Mouse (Mus musculus): ENCODE measurements around the gene Gm10447.

DNA sequence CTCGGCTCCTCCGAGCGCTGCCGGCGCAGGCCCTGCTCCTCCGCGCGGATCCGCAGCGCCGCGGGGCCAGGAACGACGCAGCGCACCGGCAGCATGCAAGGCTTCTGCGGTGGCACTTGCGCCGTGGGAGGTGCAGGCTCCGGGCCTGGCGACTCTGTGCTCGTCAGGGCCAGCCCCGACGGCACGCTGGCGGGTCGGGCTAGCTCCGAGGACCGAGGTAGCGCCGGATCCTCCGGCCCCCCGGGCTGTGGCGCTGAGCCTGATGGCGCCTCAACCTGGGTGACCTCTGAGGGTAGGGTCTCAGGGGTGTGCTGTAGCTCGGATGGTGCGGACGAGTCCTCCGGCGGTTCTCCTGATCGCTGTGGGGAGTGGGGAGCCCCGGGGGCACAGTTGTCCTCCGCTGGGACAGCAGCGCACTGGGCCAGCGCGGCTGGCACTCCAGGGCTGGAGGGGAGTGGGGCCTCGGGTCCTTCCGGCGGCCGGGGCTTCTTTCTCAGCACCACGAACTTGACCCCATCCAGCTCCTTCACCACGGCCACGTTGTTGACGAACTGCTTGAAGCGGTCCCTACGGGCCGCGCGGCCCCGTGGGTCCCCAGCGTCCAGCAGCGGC, 22.4 kb upstream of the Gm10447 start:
- TF ChIP-seq POLR2A (IDR thresholded peaks at IDR 0.05; ENCODE audit: borderline replicate concordance, extremely low read depth, insufficient read depth, insufficient read length, poor library complexity, severe bottlenecking), result no peak
- no peak for TF ChIP-seq CTCF (IDR thresholded peaks at IDR 0.05; ENCODE audit: borderline replicate concordance, extremely low read depth, insufficient read depth, insufficient read length)
